Mouse (Mus musculus): Measurements from ENCODE around the gene Ndufs1. TPM values are rescaled to one million over a fixed set of nuclear protein-coding genes. Genes with fewer than 3 reads are reported as not detected.
"Not testable (repeated sequence)": the region's sequence is repeated elsewhere in the genome, so short reads cannot be mapped to it uniquely, and the experiment has no call there.

Ndufs1 gene
- polyA plus RNA-seq, 1 experiment from 2014 or later: 132 TPM

GRCm38 (mm10) chr1:63168638-63169037, 8.0 kb downstream of the Ndufs1 start:
- no peak overlapping the region for H3K4me3 ChIP-seq (ENCODE audit: low read depth, low read length)
- H3K9me3 ChIP-seq (ENCODE audit: low read depth, low read length): no peaks in the 10 kb centered on the region
- WGBS: 69% methylated on average over 2 of the region's 2 CpGs
- ATAC-seq (ENCODE audit: insufficient read depth): no peak
- no peak for DNase-seq
- no peaks in the 10 kb centered on the region for H3K4me1 ChIP-seq (ENCODE audit: insufficient read depth)
- H3K27ac ChIP-seq (ENCODE audit: low read depth): no peak overlapping the region
- no peak overlapping the region for H3K4me2 ChIP-seq
- peaks cover 73% of the 10 kb centered on the region for H3K36me3 ChIP-seq (ENCODE audit: insufficient read depth)
- no peaks in the 10 kb centered on the region for H3K27me3 ChIP-seq (ENCODE audit: insufficient read depth, low read length)
- H3K9ac ChIP-seq: no peak overlapping the region
- TF ChIP-seq CTCF (IDR thresholded peaks at IDR 0.05; ENCODE audit: low read depth): no peak

- Histone ChIP-seq H3K4me2 (no peak overlapping the region), H3K27me3 (ENCODE audit: insufficient read depth, low read length) (no peaks in the 10 kb centered on the region), H3K9me3 (ENCODE audit: low read depth, low read length) (no peaks in the 10 kb centered on the region), H3K4me3 (ENCODE audit: low read depth, low read length) (no peak overlapping the region), H3K27ac (ENCODE audit: low read depth) (no peak overlapping the region), H3K9ac (no peak overlapping the region), H3K36me3 (ENCODE audit: insufficient read depth) (peaks cover 45% of the 10 kb centered on the region), H3K4me1 (ENCODE audit: insufficient read depth) (no peaks in the 10 kb centered on the region)
- DNase-seq (no peak), ATAC-seq (ENCODE audit: insufficient read depth) (no peak)
- 95% methylated on average over 13 of the region's 13 CpGs for WGBS
- TF ChIP-seq CTCF (IDR thresholded peaks at IDR 0.05; ENCODE audit: low read depth): no peak
Observed at GRCm38 (mm10) chr1:63140231-63140630, 36.4 kb downstream of the Ndufs1 start.

- H3K27me3 ChIP-seq (ENCODE audit: insufficient read depth, low read length); ATAC-seq (ENCODE audit: insufficient read depth); H3K4me2 ChIP-seq; H3K9me3 ChIP-seq (ENCODE audit: low read depth, low read length); H3K27ac ChIP-seq (ENCODE audit: low read depth); H3K9ac ChIP-seq; DNase-seq; H3K4me3 ChIP-seq (ENCODE audit: low read depth, low read length); H3K4me1 ChIP-seq (ENCODE audit: insufficient read depth): not testable (repeated sequence)
- 84% methylated on average over 1 of the region's 1 CpGs for WGBS
- H3K36me3 ChIP-seq (ENCODE audit: insufficient read depth): peaks cover 29% of the 10 kb centered on the region
Observed at GRCm38 (mm10) chr1:63138586-63138985, 38.0 kb downstream of the Ndufs1 start.

- no peak for DNase-seq
- WGBS: 85% methylated on average over 2 of the region's 2 CpGs
Observed at GRCm38 (mm10) chr1:63137971-63138370, 38.7 kb downstream of the Ndufs1 start.

GRCm38 (mm10) chr1:63134530-63134929, 42.1 kb downstream of the Ndufs1 start:
- no peaks in the 10 kb centered on the region for H3K27me3 ChIP-seq (ENCODE audit: insufficient read depth, low read length)
- H3K9me3 ChIP-seq (ENCODE audit: low read depth, low read length): no peaks in the 10 kb centered on the region
- no peak overlapping the region for H3K9ac ChIP-seq
- no peaks in the 10 kb centered on the region for H3K4me1 ChIP-seq (ENCODE audit: insufficient read depth)
- no peak overlapping the region for H3K4me3 ChIP-seq (ENCODE audit: low read depth, low read length)
- no peak for TF ChIP-seq CTCF (IDR thresholded peaks at IDR 0.05; ENCODE audit: low read depth)
- ATAC-seq (ENCODE audit: insufficient read depth) (no peak), DNase-seq (no peak)
- H3K27ac ChIP-seq (ENCODE audit: low read depth): no peak overlapping the region
- H3K36me3 ChIP-seq (ENCODE audit: insufficient read depth): 0 out of 2 replicates have a peak, but pooled peaks cover 6% of the 10 kb centered on the region
- 80% methylated on average over 3 of the region's 3 CpGs for WGBS
- no peak overlapping the region for H3K4me2 ChIP-seq

More at GRCm38 (mm10) chr1:63137971-63138370, 38.7 kb downstream of the Ndufs1 start:
- H3K4me3 ChIP-seq (ENCODE audit: low read depth, low read length): no peak overlapping the region
- H3K36me3 ChIP-seq (ENCODE audit: insufficient read depth): peaks cover 24% of the 10 kb centered on the region; the same call in 1 of the 2 replicates
- H3K4me2 ChIP-seq: no peak overlapping the region
- no peak overlapping the region for H3K27ac ChIP-seq (ENCODE audit: low read depth)
- no peaks in the 10 kb centered on the region for H3K9me3 ChIP-seq (ENCODE audit: low read depth, low read length)
- H3K27me3 ChIP-seq (ENCODE audit: insufficient read depth, low read length): no peaks in the 10 kb centered on the region
- no peak for ATAC-seq (ENCODE audit: insufficient read depth)
- H3K9ac ChIP-seq: no peak overlapping the region
- no peaks in the 10 kb centered on the region for H3K4me1 ChIP-seq (ENCODE audit: insufficient read depth)
- TF ChIP-seq CTCF (IDR thresholded peaks at IDR 0.05; ENCODE audit: low read depth): no peak

- 91% methylated on average over 11 of the region's 11 CpGs for WGBS
- Histone ChIP-seq H3K9ac (no peak overlapping the region), H3K4me3 (ENCODE audit: low read depth, low read length) (no peak overlapping the region), H3K4me2 (no peak overlapping the region), H3K27me3 (ENCODE audit: insufficient read depth, low read length) (no peaks in the 10 kb centered on the region), H3K9me3 (ENCODE audit: low read depth, low read length) (no peaks in the 10 kb centered on the region), H3K27ac (ENCODE audit: low read depth) (no peak overlapping the region), H3K4me1 (ENCODE audit: insufficient read depth) (no peaks in the 10 kb centered on the region), H3K36me3 (ENCODE audit: insufficient read depth) (no peaks in the 10 kb centered on the region)
- no peak for ATAC-seq (ENCODE audit: insufficient read depth)
- TF ChIP-seq CTCF (IDR thresholded peaks at IDR 0.05; ENCODE audit: low read depth): no peak
- DNase-seq: no peak
Observed at GRCm38 (mm10) chr1:63131766-63132165, 44.9 kb downstream of the Ndufs1 start.

GRCm38 (mm10) chr1:63130883-63131282, 45.8 kb downstream of the Ndufs1 start:
- no peaks in the 10 kb centered on the region for H3K9me3 ChIP-seq (ENCODE audit: low read depth, low read length)
- TF ChIP-seq CTCF (IDR thresholded peaks at IDR 0.05; ENCODE audit: low read depth): no peak
- H3K9ac ChIP-seq: no peak overlapping the region
- no peak overlapping the region for H3K27ac ChIP-seq (ENCODE audit: low read depth)
- ATAC-seq (ENCODE audit: insufficient read depth): no peak
- H3K36me3 ChIP-seq (ENCODE audit: insufficient read depth): no peaks in the 10 kb centered on the region
- no peak overlapping the region for H3K4me3 ChIP-seq (ENCODE audit: low read depth, low read length)
- H3K4me2 ChIP-seq: no peak overlapping the region
- no peaks in the 10 kb centered on the region for H3K4me1 ChIP-seq (ENCODE audit: insufficient read depth)
- DNase-seq: no peak
- WGBS: 82% methylated on average over 2 of the region's 2 CpGs
- no peaks in the 10 kb centered on the region for H3K27me3 ChIP-seq (ENCODE audit: insufficient read depth, low read length)
